Mouse (Mus musculus): ENCODE results near the gene Zmiz1.

DNA sequence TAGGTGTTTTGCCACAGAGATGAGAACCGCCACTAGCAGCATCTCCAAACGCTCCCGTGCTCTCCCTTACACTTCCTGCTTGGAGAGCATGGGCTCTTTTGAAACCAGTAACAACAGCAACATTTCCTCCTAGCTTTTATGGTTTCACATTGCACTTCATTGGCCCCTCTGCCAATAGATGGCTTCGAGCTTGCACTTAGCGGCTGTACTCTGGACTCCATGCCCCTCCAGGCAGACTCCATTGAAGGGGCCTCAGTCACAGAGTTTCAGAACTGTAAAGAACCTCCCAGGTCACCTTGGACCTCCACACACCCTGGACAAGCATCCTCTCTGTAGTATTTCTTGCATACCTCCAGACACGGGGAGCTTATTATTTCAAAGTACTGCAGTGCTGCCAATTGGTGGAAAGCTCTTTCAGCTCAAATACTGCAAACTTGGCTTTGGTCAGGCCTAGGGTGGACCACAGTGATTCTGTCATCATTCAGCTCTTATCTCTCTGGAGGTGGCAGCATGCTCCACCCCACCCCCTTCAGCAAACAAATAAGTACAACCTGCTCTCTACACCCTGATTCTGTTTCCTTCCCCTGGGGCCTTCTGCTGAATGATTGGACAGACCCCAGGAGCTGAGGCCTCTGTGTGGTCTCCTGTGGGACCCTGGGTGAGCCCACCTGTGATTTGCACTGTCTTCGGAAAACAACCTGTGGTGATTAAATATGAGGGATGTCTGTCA, 227.4 kb downstream of the Zmiz1 start:
- no peak for TF ChIP-seq CTCF (IDR thresholded peaks at IDR 0.05; ENCODE audit: low read depth, low read length)
- no peak for TF ChIP-seq POLR2A (IDR thresholded peaks at IDR 0.05; ENCODE audit: insufficient read depth, low read length)
- no peak for TF ChIP-seq EP300 (IDR thresholded peaks at IDR 0.05; ENCODE audit: insufficient read depth, low read depth, low read length)
